Mouse (Mus musculus) adrenal gland, postnatal 0 days (tissue): ENCODE measurements around the gene Pih1d3. TPM values are rescaled to one million over a fixed set of nuclear protein-coding genes. Genes with fewer than 3 reads are reported as not detected.

Experiments
- polyA plus RNA-seq: library from polyadenylated mRNA; unstranded; fragments of >200 nt; fragmentation: Nextera tagmentation; extraction: Ambion mirVana; gene quantifications from 2 replicates; pipeline ENCODE4 v1.2.1, GENCODE M21; 2015

Pih1d3 gene
- not detected in 2 replicates for polyA plus RNA-seq

DNA sequence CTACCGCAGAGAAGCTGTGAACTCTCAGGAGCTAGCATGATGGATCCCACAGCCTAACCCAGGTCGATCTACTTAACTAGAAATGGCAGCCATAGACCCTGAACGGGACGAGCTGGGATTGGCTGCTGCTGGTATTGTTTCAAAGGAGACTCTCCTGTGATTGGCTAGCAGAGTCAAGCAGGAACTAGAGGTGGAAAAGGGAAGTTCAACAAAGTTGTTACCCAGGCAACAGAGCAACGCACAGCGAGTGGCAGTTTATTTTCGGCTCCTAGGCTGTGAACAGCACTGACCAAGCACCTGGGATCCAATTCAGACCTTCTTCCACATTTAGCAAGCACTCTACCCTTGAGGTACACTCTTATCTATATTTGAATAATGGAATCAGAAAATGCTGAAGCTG lies at the start of gene Pih1d3, which contains the start of gene 4931428L18Rik:
Gene Pih1d3 (plus strand): TSS at position 275 of the 400 bp plus-strand sequence.
Gene 4931428L18Rik (minus strand): TSS at position 121 of the 400 bp plus-strand sequence.

DNA sequence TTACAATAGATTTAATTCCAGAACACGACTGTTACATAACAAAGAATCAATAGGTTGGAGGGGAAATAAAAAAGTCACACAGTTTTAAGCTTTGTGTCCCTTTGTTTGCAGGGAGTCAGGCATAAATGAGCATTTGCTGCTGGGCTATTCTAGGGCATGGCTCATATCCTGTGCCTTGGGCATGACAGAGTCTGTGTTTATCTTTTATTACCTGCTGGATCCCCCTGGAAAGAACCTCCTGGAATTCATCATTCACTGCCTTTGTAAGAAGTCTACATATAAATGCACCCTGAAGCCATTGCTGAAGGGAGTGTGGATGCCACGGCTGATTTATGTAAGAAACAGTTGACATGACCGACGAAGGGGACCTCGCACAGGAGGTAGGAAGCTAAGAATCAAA lies 46.5 kb upstream of the Pih1d3 start, which contains the start of gene Lgsn:
Gene Lgsn (plus strand): TSS at position 301 of the 400 bp plus-strand sequence.

Other genes starting within 250 kb of the Pih1d3 start
- not detected in 2 replicates for gene AC153137.1, start 244.9 kb upstream of the Pih1d3 start, polyA plus RNA-seq
- gene Lgsn, start 46.4 kb upstream of the Pih1d3 start, polyA plus RNA-seq: not detected in 2 replicates
- not detected in 2 replicates for gene 4931428L18Rik, start 154 bp upstream of the Pih1d3 start, polyA plus RNA-seq